Mouse (Mus musculus): ENCODE results near the gene Ctsl. TPM values are rescaled to one million over a fixed set of nuclear protein-coding genes. Genes with fewer than 3 reads are reported as not detected.

Ctsl gene
- polyA plus RNA-seq, 1 experiment, result 17.4 TPM

- Histone ChIP-seq H3K27me3 (ENCODE audit: control insufficient read depth, insufficient read depth, low read length) (no peaks in the 10 kb centered on the region), H3K27ac (ENCODE audit: insufficient read depth, low read depth, low read length) (no peak overlapping the region), H3K4me1 (ENCODE audit: control insufficient read depth, insufficient read depth, insufficient read length, low read length) (no peaks in the 10 kb centered on the region), H3K4me3 (ENCODE audit: low read depth, low read length) (no peak overlapping the region), H3K36me3 (ENCODE audit: control insufficient read depth, insufficient read depth, low read length) (no peaks in the 10 kb centered on the region)
- TF ChIP-seq POLR2A (IDR thresholded peaks at IDR 0.05; ENCODE audit: low read depth, low read length) (no peak), CTCF (IDR thresholded peaks at IDR 0.05; ENCODE audit: extremely low read depth, insufficient read length, insufficient replicate concordance, low read depth, low read length) (no peak)
- 67% methylated on average over 2 of the region's 2 CpGs for WGBS
Observed at GRCm38 (mm10) chr13:64318355-64318754, 52.3 kb downstream of the Ctsl start.

GRCm38 (mm10) chr13:64315483-64316050 lies 55.1 kb downstream of the Ctsl start:
- Histone ChIP-seq H3K4me3 (ENCODE audit: low read depth, low read length) (no peak overlapping the region), H3K4me1 (ENCODE audit: control insufficient read depth, insufficient read depth, insufficient read length, low read length) (no peaks in the 10 kb centered on the region), H3K27me3 (ENCODE audit: control insufficient read depth, insufficient read depth, low read length) (no peaks in the 10 kb centered on the region), H3K27ac (ENCODE audit: insufficient read depth, low read depth, low read length) (no peak overlapping the region), H3K36me3 (ENCODE audit: control insufficient read depth, insufficient read depth, low read length) (no peaks in the 10 kb centered on the region)
- WGBS, result 0% methylated on average over 3 of the region's 3 CpGs
- no peak for TF ChIP-seq CTCF (IDR thresholded peaks at IDR 0.05; ENCODE audit: extremely low read depth, insufficient read length, insufficient replicate concordance, low read depth, low read length)
- TF ChIP-seq POLR2A (IDR thresholded peaks at IDR 0.05; ENCODE audit: low read depth, low read length), result no peak

GRCm38 (mm10) chr13:64314041-64314440 lies 56.6 kb downstream of the Ctsl start:
- 79% methylated on average over 3 of the region's 3 CpGs for WGBS
- Histone ChIP-seq H3K4me3 (ENCODE audit: low read depth, low read length) (no peak overlapping the region), H3K27me3 (ENCODE audit: control insufficient read depth, insufficient read depth, low read length) (no peaks in the 10 kb centered on the region), H3K27ac (ENCODE audit: insufficient read depth, low read depth, low read length) (no peak overlapping the region), H3K4me1 (ENCODE audit: control insufficient read depth, insufficient read depth, insufficient read length, low read length) (no peaks in the 10 kb centered on the region), H3K36me3 (ENCODE audit: control insufficient read depth, insufficient read depth, low read length) (no peaks in the 10 kb centered on the region)
- TF ChIP-seq CTCF (IDR thresholded peaks at IDR 0.05; ENCODE audit: extremely low read depth, insufficient read length, insufficient replicate concordance, low read depth, low read length) (no peak), POLR2A (IDR thresholded peaks at IDR 0.05; ENCODE audit: low read depth, low read length) (no peak)

GRCm38 (mm10) chr13:64312916-64313289 lies 57.8 kb downstream of the Ctsl start:
- H3K27ac ChIP-seq (ENCODE audit: insufficient read depth, low read depth, low read length), result no peak overlapping the region
- peaks cover 2% of the 10 kb centered on the region; the same call in 1 of the 2 replicates for H3K36me3 ChIP-seq (ENCODE audit: control insufficient read depth, insufficient read depth, low read length)
- no peaks in the 10 kb centered on the region for H3K4me1 ChIP-seq (ENCODE audit: control insufficient read depth, insufficient read depth, insufficient read length, low read length)
- no peak overlapping the region for H3K4me3 ChIP-seq (ENCODE audit: low read depth, low read length)
- TF ChIP-seq POLR2A (IDR thresholded peaks at IDR 0.05; ENCODE audit: low read depth, low read length) (no peak), CTCF (IDR thresholded peaks at IDR 0.05; ENCODE audit: extremely low read depth, insufficient read length, insufficient replicate concordance, low read depth, low read length) (no peak)
- 0% methylated on average over 2 of the region's 2 CpGs for WGBS
- H3K27me3 ChIP-seq (ENCODE audit: control insufficient read depth, insufficient read depth, low read length), result no peaks in the 10 kb centered on the region

- Histone ChIP-seq H3K4me3 (ENCODE audit: low read depth, low read length) (peak within 1 kb of the TSS; percentile 83), H3K36me3 (ENCODE audit: control insufficient read depth, insufficient read depth, low read length) (peaks cover 3% of the 10 kb centered on the region), H3K4me1 (ENCODE audit: control insufficient read depth, insufficient read depth, insufficient read length, low read length) (no peaks in the 10 kb centered on the region), H3K27ac (ENCODE audit: insufficient read depth, low read depth, low read length) (peak within 1 kb of the TSS; percentile 87), H3K27me3 (ENCODE audit: control insufficient read depth, insufficient read depth, low read length) (no peaks in the 10 kb centered on the region)
- WGBS, result under 1% methylated on average over 74 of the region's 74 CpGs
- TF ChIP-seq CTCF (IDR thresholded peaks at IDR 0.05; ENCODE audit: extremely low read depth, insufficient read length, insufficient replicate concordance, low read depth, low read length) (peak; percentile 32; the same call in 1 of the 2 replicates), POLR2A (IDR thresholded peaks at IDR 0.05; ENCODE audit: low read depth, low read length) (peak; percentile 93)
Observed at GRCm38 (mm10) chr13:64312024-64312915, 58.4 kb downstream of the Ctsl start, which contains the start of gene Aaed1. Aaed1 (minus strand) TSS chr13:64312710.

- Histone ChIP-seq H3K36me3 (ENCODE audit: control insufficient read depth, insufficient read depth, low read length) (peaks cover 7% of the 10 kb centered on the region), H3K4me1 (ENCODE audit: control insufficient read depth, insufficient read depth, insufficient read length, low read length) (no peaks in the 10 kb centered on the region), H3K4me3 (ENCODE audit: low read depth, low read length) (no peak overlapping the region), H3K27me3 (ENCODE audit: control insufficient read depth, insufficient read depth, low read length) (no peaks in the 10 kb centered on the region), H3K27ac (ENCODE audit: insufficient read depth, low read depth, low read length) (no peak overlapping the region)
- WGBS, result 20% methylated on average over 1 of the region's 1 CpGs
- TF ChIP-seq POLR2A (IDR thresholded peaks at IDR 0.05; ENCODE audit: low read depth, low read length) (no peak), CTCF (IDR thresholded peaks at IDR 0.05; ENCODE audit: extremely low read depth, insufficient read length, insufficient replicate concordance, low read depth, low read length) (no peak)
Observed at GRCm38 (mm10) chr13:64311266-64311665, 59.4 kb downstream of the Ctsl start.

- TF ChIP-seq CTCF (IDR thresholded peaks at IDR 0.05; ENCODE audit: extremely low read depth, insufficient read length, insufficient replicate concordance, low read depth, low read length) (no peak), POLR2A (IDR thresholded peaks at IDR 0.05; ENCODE audit: low read depth, low read length) (no peak)
- H3K4me3 ChIP-seq (ENCODE audit: low read depth, low read length), result no peak overlapping the region
- peaks cover 7% of the 10 kb centered on the region for H3K36me3 ChIP-seq (ENCODE audit: control insufficient read depth, insufficient read depth, low read length)
- H3K27ac ChIP-seq (ENCODE audit: insufficient read depth, low read depth, low read length), result no peak overlapping the region
- no peaks in the 10 kb centered on the region for H3K27me3 ChIP-seq (ENCODE audit: control insufficient read depth, insufficient read depth, low read length)
- H3K4me1 ChIP-seq (ENCODE audit: control insufficient read depth, insufficient read depth, insufficient read length, low read length), result no peaks in the 10 kb centered on the region
- 42% methylated on average over 6 of the region's 6 CpGs for WGBS
Observed at GRCm38 (mm10) chr13:64310585-64310984, 60.1 kb downstream of the Ctsl start.
